Comparison of ENCODE assay signal across 8 mouse cellular contexts in the genomic region with DNA sequence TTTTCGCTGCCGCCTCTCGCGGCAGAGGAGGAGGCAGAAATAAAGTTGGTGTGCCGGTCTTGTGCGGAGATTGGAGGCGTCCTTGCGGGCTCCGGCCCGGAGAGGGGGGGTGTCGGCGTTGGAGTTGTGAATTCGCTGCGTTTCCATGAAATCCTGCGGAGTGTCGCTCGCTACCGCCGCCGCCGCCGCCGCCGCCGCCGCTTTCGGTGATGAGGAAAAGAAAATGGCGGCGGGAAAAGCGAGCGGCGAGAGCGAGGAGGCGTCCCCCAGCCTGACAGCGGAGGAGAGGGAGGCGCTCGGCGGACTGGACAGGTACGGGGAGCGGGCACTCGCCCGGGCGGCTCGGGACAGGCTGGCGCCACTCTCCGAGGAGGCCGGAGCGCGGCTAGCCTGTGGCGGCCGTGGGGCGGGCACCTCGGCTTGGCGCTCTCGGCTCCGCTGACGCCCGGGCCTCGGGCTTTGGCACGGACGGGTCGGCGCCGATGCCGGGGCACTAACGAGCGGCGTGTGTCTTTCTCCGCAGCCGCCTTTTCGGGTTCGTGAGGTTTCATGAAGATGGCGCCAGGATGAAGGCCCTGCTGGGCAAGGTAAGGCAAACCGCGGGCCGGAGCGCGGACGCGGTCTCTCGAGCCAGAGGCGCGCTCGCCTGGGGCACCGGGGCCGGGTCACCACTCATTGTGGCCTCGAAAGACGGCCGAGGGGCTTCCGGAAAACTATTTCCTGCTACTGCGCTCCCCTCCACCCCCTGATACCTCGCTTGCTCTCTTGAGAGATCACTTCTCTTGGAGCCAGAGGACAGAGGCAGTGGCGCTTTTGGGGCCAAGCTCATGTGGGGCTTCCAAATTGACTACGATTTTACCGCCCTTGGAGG. TPM values are rescaled to one million over a fixed set of nuclear protein-coding genes. Genes with fewer than 3 reads are reported as not detected.
A peak's percentile ranks its signal among the peaks of the same experiment; 100 is the strongest.
DNase-seq lines count a peak whose midpoint lies in the region; ATAC-seq and TF ChIP-seq lines count a peak whose summit lies in the region.

No protein-coding gene starts in this region.

- WGBS in hindbrain, embryonic 12.5 days: under 1% methylated on average over 56 of the region's 95 CpGs
- under 1% methylated on average over 64 of the region's 95 CpGs for WGBS in macrophage (ENCODE audit: missing documents)

- no peak for TF ChIP-seq CTCF in left cerebral cortex, adult 2 months (IDR thresholded peaks at IDR 0.05)

- peak overlapping the region; percentile 65 for H3K4me2 ChIP-seq in hindbrain, embryonic 12.5 days (replicated peaks)

- H3K9ac ChIP-seq in hindbrain, embryonic 12.5 days: peak overlapping the region; percentile 89

- no peaks in the 10 kb centered on the region for H3K27me3 ChIP-seq in hindbrain, embryonic 12.5 days

- peak overlapping the region; percentile 97 for H3K27ac ChIP-seq in hindbrain, embryonic 12.5 days
- H3K27ac ChIP-seq in left cerebral cortex, adult 2 months: peak overlapping the region; percentile 94
- H3K27ac ChIP-seq in macrophage: peak overlapping the region; percentile 78

- no peaks in the 10 kb centered on the region for H3K4me1 ChIP-seq in hindbrain, embryonic 12.5 days

- no peaks in the 10 kb centered on the region for H3K9me3 ChIP-seq in hindbrain, embryonic 12.5 days (replicated peaks)

- peak; percentile 68 for DNase-seq in MN1 (ENCODE audit: low spot score)
- peak; percentile 74 for DNase-seq in cerebellum, adult 8-10 months
- DNase-seq in frontal cortex, adult 2 months (ENCODE audit: extremely low spot score in 1 of 2, low spot score in 1 of 2): peak; percentile 4 to 63
- peak; percentile 37 to 63 for DNase-seq in left cerebral cortex, adult 2 months (ENCODE audit: extremely low spot score in 1 of 2, low spot score in 2 of 2)
- DNase-seq in right cerebral cortex, adult 2 months (ENCODE audit: low spot score in 2 of 2): peak; percentile 41 to 66
- peak; percentile 8 for DNase-seq in urinary bladder, postnatal 10 days (ENCODE audit: low spot score)

- intact Hi-C loops in left cerebral cortex, adult 2 months (cut with DNase I): loop anchor here (2.0 to 5.0 kb wide), 4 partner anchors 92 to 1266 kb away; a partner anchor contains a TSS

- peak; percentile 20 for ATAC-seq in hindbrain, embryonic 12.5 days (ENCODE audit: low FRiP score)

- H3K79me2 ChIP-seq in macrophage (ENCODE audit: inconsistent target): peaks cover 49% of the 10 kb centered on the region

- H3K4me3 ChIP-seq in hindbrain, embryonic 12.5 days: peak overlapping the region; percentile 82
- H3K4me3 ChIP-seq in left cerebral cortex, adult 2 months: peak overlapping the region; percentile 98
- H3K4me3 ChIP-seq in macrophage (ENCODE audit: inconsistent target): peak overlapping the region; percentile 87

- no peaks in the 10 kb centered on the region for H3K36me3 ChIP-seq in hindbrain, embryonic 12.5 days
- no peaks in the 10 kb centered on the region for H3K36me3 ChIP-seq in macrophage (ENCODE audit: inconsistent target)

RNA-seq across cellular contexts. Expression of a gene that starts 0.7 kb away (rescaled TPM):
- 25.2 and 26.8 TPM in 2 replicates for polyA plus RNA-seq in frontal cortex, adult 2 months (2012; rRNA removed)
- 33.5 and 35.4 TPM in 2 replicates for polyA plus RNA-seq in hindbrain, embryonic 12.5 days (2016; fragmentation: Nextera tagmentation; extraction: Ambion mirVana)
- 10 to 100 TPM; 45.8 to 47.7 TPM for total RNA-seq in left cerebral cortex, adult 2 months (2021)
- 100 to 1,000 TPM in 21 of 26 experiments, 10 to 100 TPM in 5; 29.8 to 294 (median 185) TPM for total RNA-seq in macrophage (2018; cell fraction: chromatin; rRNA removed)
- 10 to 100 TPM; 12.0 to 70.0 (median 53.0) TPM for total RNA-seq in macrophage (2018; cell fraction: cytosol; rRNA removed)
- total RNA-seq in macrophage (2018; cell fraction: nucleus; rRNA removed): 100 to 1,000 TPM in 18 of 26 experiments, 10 to 100 TPM in 8; 30.4 to 184 (median 134) TPM
- 24.7 to 32.8 TPM (median 31.8 TPM) in 3 replicates for polyA plus RNA-seq in macrophage (2018)

RNA-seq across cellular contexts. Expression of a gene that starts 17.4 kb away (rescaled TPM):
- polyA plus RNA-seq in frontal cortex, adult 2 months (2012; rRNA removed): not detected in 2 replicates
- not detected in 2 replicates for polyA plus RNA-seq in hindbrain, embryonic 12.5 days (2016; fragmentation: Nextera tagmentation; extraction: Ambion mirVana)
- not detected for total RNA-seq in left cerebral cortex, adult 2 months (2021)
- total RNA-seq in macrophage (2018; cell fraction: chromatin; rRNA removed): not detected
- total RNA-seq in macrophage (2018; cell fraction: cytosol; rRNA removed): not detected
- total RNA-seq in macrophage (2018; cell fraction: nucleus; rRNA removed): not detected
- polyA plus RNA-seq in macrophage (2018): not detected in 3 replicates

Comparison
In these comparisons a context has a peak if more than half of its experiments do, and no peak if none do; other contexts are left out.
1. Peak in every context shown above with its lines: DNase-seq, ATAC-seq, H3K4me3 ChIP-seq and H3K27ac ChIP-seq.
2. DNase-seq: peak in every context shown above with its lines; median percentile 74 in cerebellum, adult 8-10 months; 68 in MN1; 54 in right cerebral cortex, adult 2 months; 50 in left cerebral cortex, adult 2 months; 34 in frontal cortex, adult 2 months; 8 in urinary bladder, postnatal 10 days.